Mouse (Mus musculus): ENCODE measurements around the gene Tex35. TPM values are rescaled to one million over a fixed set of nuclear protein-coding genes. Genes with fewer than 3 reads are reported as not detected.

Tex35 gene
- polyA plus RNA-seq, 1 experiment, result not detected

DNA sequence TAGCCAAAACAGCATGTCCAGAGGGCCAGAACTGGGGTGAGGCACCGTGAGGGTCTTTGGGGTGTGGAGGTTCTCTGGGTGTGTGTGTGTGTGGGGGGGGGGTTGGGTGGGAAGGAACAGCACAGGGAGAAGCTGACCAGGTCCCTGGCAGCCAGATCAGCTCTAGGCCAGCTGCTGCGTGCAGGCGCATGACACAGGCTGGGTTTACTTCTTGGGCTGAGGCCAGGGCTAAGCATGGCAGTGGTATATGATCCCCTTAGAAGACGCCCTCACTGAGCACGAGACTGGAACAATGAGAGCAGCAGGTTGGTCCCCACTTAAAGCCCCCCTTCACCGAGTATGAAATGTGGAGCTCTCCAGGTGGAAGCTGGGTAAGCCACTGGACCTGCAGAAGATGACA is 10.7 kb upstream of the Tex35 start:
- no peak overlapping the region for H3K27ac ChIP-seq (ENCODE audit: insufficient read depth, low read depth, low read length)
- no peak for TF ChIP-seq CTCF (IDR thresholded peaks at IDR 0.05; ENCODE audit: low read depth, low read length)
- no peak for TF ChIP-seq POLR2A (IDR thresholded peaks at IDR 0.05; ENCODE audit: borderline replicate concordance, low read depth, low read length)
- no peaks in the 10 kb centered on the region for H3K4me1 ChIP-seq (ENCODE audit: control insufficient read depth, insufficient read depth, low read length)
- no peak overlapping the region for H3K4me3 ChIP-seq (ENCODE audit: insufficient read depth, low read length)

DNA sequence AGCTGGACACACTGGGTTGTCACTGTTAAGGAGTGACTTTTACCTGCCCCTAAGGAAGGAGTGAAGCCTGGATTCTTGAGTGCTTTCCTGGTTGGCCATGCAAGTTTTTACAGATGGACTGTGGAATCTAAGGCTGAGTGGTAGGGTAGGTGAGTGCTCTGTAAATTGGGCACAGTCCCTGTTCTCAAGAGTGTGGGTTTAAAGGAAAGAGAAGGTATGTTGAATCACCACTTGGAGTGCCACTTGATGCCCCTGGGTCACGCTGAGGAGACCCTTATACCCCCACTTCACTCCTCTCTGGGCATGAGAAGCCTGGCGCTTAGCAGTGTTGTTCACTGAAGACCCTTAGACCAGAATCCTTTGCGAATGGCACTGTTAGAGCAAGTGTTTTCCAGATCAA is 9.0 kb upstream of the Tex35 start:
- no peak overlapping the region for H3K27ac ChIP-seq (ENCODE audit: insufficient read depth, low read depth, low read length)
- no peak for TF ChIP-seq POLR2A (IDR thresholded peaks at IDR 0.05; ENCODE audit: borderline replicate concordance, low read depth, low read length)
- TF ChIP-seq CTCF (IDR thresholded peaks at IDR 0.05; ENCODE audit: low read depth, low read length), result no peak
- no peaks in the 10 kb centered on the region for H3K4me1 ChIP-seq (ENCODE audit: control insufficient read depth, insufficient read depth, low read length)
- H3K4me3 ChIP-seq (ENCODE audit: insufficient read depth, low read length), result no peak overlapping the region

DNA sequence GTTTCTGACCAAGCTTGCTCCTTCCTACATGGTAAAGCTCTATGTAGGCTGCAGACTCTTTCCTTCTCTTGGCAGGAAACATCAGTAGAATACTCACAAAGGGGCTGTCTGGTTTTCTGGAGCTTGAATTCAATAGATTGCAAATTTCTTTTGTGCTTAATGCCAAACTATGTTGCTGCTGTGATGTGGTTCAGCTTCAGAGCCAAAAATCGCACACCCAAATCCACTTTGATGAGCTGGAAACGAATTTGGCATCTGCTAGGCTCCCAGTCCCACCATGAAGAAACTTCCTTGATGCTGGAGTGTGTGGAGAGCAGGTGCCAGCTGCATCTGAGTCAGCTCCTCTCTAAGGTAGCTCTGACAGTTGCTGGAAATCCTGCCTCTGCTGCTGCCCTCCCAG is 6.0 kb upstream of the Tex35 start:
- no peak overlapping the region for H3K4me3 ChIP-seq (ENCODE audit: insufficient read depth, low read length)
- TF ChIP-seq CTCF (IDR thresholded peaks at IDR 0.05; ENCODE audit: low read depth, low read length), result no peak
- no peak for TF ChIP-seq POLR2A (IDR thresholded peaks at IDR 0.05; ENCODE audit: borderline replicate concordance, low read depth, low read length)
- H3K27ac ChIP-seq (ENCODE audit: insufficient read depth, low read depth, low read length), result no peak overlapping the region
- no peaks in the 10 kb centered on the region for H3K4me1 ChIP-seq (ENCODE audit: control insufficient read depth, insufficient read depth, low read length)

DNA sequence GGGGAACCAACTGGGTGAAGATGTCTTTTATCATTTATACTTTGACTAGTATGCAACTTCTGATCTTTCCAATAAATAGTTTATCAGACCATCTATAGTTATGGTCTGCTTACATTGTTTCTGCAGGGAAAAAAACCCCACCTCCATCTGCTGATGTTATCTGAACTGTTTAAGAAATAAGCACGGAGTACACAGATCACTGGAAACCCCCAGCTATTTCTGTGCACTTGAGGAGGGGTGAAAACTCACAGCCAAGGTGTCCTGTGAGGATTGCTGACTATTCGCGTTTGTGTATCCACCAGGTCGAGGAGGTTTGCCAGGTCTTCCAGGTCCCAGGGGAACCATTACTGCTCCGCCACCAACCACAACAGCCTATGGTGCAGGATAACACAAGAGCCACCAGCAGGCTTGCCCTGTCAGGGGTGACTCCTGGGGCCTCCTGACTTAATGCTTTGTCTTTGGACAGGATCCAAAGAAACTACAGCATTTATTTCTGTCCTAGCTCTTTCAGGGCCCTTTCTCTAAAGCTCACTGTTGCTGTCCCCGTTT is 1.9 kb upstream of the Tex35 start:
- Histone ChIP-seq H3K4me1 (ENCODE audit: control insufficient read depth, insufficient read depth, low read length) (no peaks in the 10 kb centered on the region), H3K4me3 (ENCODE audit: insufficient read depth, low read length) (no peak overlapping the region), H3K27ac (ENCODE audit: insufficient read depth, low read depth, low read length) (no peak overlapping the region)
- TF ChIP-seq POLR2A (IDR thresholded peaks at IDR 0.05; ENCODE audit: borderline replicate concordance, low read depth, low read length) (no peak), CTCF (IDR thresholded peaks at IDR 0.05; ENCODE audit: low read depth, low read length) (no peak)

DNA sequence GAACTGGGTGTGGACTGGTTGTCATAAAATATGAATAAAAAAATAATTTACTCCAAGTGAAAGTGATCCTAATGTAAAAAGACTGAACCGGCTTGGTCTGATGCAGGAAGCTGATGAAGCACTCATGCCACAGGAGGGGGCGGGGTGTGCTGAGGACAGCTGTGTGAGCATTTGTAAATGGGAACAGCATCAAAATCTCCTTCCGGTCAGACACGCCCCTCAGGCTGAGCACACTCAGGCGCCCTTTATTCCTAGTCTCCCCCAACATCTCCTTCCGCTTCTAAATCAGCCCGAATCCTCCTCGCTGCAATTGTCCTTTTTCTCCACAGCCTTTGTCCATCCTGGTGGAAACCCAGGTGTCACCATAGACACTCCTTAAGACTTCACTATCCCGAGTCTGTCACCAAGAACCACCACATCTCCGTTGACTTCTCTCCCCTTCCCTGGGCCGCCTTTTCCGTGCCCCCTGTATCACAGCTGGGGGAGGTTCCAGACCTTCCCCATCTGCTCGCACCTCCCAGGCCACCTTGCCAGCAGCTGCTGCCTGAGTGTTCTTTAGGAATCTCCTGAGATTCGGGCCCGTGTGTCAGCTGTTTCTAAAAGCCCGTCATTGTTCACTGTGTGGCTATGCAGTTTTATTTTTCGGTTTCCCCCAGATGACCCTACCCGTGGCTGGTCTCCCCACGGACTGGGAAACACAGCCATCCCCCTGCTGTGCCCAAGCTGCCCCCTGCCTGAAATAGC is 7.2 kb downstream of the Tex35 start:
- Histone ChIP-seq H3K27ac (ENCODE audit: insufficient read depth, low read depth, low read length) (0 out of 2 replicates have a peak overlapping the region, but pooled peaks have one; percentile 1), H3K4me3 (ENCODE audit: insufficient read depth, low read length) (peak overlapping the region; percentile 36), H3K4me1 (ENCODE audit: control insufficient read depth, insufficient read depth, low read length) (peaks cover 7% of the 10 kb centered on the region)
- TF ChIP-seq CTCF (IDR thresholded peaks at IDR 0.05; ENCODE audit: low read depth, low read length), result no peak
- no peak for TF ChIP-seq POLR2A (IDR thresholded peaks at IDR 0.05; ENCODE audit: borderline replicate concordance, low read depth, low read length)

DNA sequence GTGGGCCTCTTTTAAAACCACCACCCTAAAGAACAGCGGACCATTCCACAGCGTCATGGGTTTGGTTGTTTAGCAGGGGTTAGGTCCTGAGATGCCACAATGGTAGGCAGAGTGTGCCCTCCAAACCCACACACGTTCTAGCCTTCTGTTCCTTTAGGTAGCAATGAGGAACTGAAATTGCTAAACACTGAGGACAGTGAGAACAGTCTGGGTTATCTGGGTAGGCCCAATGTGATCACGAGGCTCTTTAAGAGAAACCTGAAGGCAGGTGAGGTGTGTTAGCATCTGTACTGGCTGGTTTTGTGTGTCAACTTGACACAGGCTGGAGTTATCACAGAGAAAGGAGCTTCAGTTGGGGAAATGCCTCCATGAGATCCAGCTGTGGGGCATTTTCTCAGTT is 12.9 kb downstream of the Tex35 start:
- H3K27ac ChIP-seq (ENCODE audit: insufficient read depth, low read depth, low read length), result no peak overlapping the region
- TF ChIP-seq CTCF (IDR thresholded peaks at IDR 0.05; ENCODE audit: low read depth, low read length) (no peak), POLR2A (IDR thresholded peaks at IDR 0.05; ENCODE audit: borderline replicate concordance, low read depth, low read length) (no peak)
- no peak overlapping the region for H3K4me3 ChIP-seq (ENCODE audit: insufficient read depth, low read length)
- H3K4me1 ChIP-seq (ENCODE audit: control insufficient read depth, insufficient read depth, low read length), result peaks cover 2% of the 10 kb centered on the region

DNA sequence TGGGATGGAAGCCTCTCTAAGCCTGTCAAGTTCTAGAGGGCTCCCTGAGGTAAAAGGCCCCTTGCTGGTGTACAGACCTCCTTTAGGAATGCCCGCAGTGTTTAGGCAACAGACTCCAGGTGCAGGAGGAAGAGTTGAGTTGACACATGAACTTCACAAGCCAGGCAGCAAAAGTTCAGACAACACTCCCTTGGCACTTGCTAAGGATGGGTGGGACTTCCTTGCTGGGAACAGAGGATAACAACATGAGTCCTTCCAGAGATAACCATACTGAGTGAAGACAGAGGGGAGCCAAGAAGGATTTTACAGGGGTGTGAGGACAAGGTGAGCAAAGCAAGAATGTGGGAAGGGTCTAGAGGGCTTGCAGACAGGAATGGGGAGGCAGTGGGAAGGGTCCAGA is 15.9 kb downstream of the Tex35 start:
- no peak overlapping the region for H3K4me3 ChIP-seq (ENCODE audit: insufficient read depth, low read length)
- no peak overlapping the region for H3K27ac ChIP-seq (ENCODE audit: insufficient read depth, low read depth, low read length)
- TF ChIP-seq CTCF (IDR thresholded peaks at IDR 0.05; ENCODE audit: low read depth, low read length) (no peak), POLR2A (IDR thresholded peaks at IDR 0.05; ENCODE audit: borderline replicate concordance, low read depth, low read length) (no peak)
- H3K4me1 ChIP-seq (ENCODE audit: control insufficient read depth, insufficient read depth, low read length), result no peaks in the 10 kb centered on the region

DNA sequence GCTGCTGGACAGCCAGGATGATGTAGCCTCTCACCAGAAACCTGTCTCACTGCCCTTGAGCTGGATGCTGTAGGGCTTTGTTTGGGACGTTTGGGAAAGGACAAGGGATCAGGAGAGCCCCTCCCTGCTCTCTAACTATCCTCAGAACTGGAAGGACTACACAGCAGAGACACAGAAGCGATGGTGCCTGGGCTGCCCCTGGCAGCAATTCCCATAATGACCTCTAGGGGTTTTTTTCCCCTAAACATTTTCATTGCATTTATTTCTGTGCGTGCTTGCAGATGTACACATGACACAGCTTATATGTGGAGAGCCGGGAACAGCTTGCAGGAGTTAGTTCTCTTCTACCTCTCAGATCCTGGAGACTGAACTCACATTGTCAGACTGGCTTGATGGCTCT is 16.3 kb downstream of the Tex35 start:
- Histone ChIP-seq H3K27ac (ENCODE audit: insufficient read depth, low read depth, low read length) (no peak overlapping the region), H3K4me1 (ENCODE audit: control insufficient read depth, insufficient read depth, low read length) (no peaks in the 10 kb centered on the region), H3K4me3 (ENCODE audit: insufficient read depth, low read length) (no peak overlapping the region)
- TF ChIP-seq CTCF (IDR thresholded peaks at IDR 0.05; ENCODE audit: low read depth, low read length) (no peak), POLR2A (IDR thresholded peaks at IDR 0.05; ENCODE audit: borderline replicate concordance, low read depth, low read length) (no peak)

DNA sequence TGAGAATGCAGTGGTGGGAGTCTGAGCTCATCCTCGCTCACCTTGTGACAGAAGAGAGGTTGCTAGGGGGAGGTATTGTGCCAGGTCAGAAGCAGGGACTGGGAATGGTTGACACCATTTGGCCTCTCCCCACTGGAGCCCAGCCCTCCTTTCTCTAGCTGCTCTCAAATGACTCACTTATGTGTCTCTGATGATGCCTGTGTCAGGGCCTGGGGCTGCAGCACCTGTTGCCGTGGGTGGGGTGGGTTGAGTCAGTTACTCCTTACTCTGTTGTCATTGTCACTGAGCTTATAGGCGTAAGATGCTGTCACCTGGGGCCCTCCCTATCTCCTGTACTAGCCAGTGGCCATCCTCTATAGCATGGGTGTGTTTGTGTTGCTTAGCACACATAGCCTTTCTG is 17.6 kb downstream of the Tex35 start:
- no peaks in the 10 kb centered on the region for H3K4me1 ChIP-seq (ENCODE audit: control insufficient read depth, insufficient read depth, low read length)
- TF ChIP-seq CTCF (IDR thresholded peaks at IDR 0.05; ENCODE audit: low read depth, low read length) (no peak), POLR2A (IDR thresholded peaks at IDR 0.05; ENCODE audit: borderline replicate concordance, low read depth, low read length) (no peak)

More for the DNA sequence above, 17.6 kb downstream of the Tex35 start:
- no peak overlapping the region for H3K4me3 ChIP-seq (ENCODE audit: insufficient read depth, low read length)
- H3K27ac ChIP-seq (ENCODE audit: insufficient read depth, low read depth, low read length), result no peak overlapping the region

Measured in bone marrow macrophage, adult 2 months (primary cell).